Mouse (Mus musculus): ENCODE results near the gene Mrpl20.

The Mrpl20 gene

GRCm38 (mm10) chr4:155854991-155855390, 52.3 kb downstream of the Mrpl20 start:
- no peak for DNase-seq (ENCODE audit: low spot score)

- DNase-seq (ENCODE audit: low spot score) = no peak
These were observed 53.4 kb downstream of the Mrpl20 start for GRCm38 (mm10) chr4:155856071-155856470.

- DNase-seq (ENCODE audit: low spot score) = no peak
These were observed 54.2 kb downstream of the Mrpl20 start for GRCm38 (mm10) chr4:155856881-155857280.

GRCm38 (mm10) chr4:155859318-155859717, 56.6 kb downstream of the Mrpl20 start:
- DNase-seq (ENCODE audit: low spot score) = peak; percentile 67

Data from ovary, postnatal 10 days (tissue).